Mouse (Mus musculus): ENCODE results near the gene Zdhhc14. TPM values are rescaled to one million over a fixed set of nuclear protein-coding genes. Genes with fewer than 3 reads are reported as not detected.

The Zdhhc14 gene
- polyA plus RNA-seq, 1 experiment from 2014 or later = 0.93 TPM

DNA sequence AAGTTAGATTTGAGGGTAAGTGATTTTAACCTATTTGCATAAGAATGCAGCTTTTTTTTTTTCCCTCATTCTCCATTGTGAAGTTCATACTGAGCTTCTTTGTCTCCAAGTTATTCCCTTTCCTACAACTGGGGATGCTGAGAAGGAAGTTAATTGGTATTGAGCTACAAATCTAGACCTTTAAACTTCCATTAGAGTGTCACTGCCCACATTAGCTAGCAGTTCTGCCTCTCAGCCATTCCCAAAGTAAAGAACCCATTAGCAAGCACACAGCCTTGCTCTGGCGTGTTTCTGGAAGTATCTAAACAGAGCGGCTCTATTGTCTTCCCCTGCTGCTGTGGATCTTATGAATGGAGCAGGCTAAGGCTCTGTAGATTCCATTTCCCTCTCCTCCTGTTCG, 220.8 kb downstream of the Zdhhc14 start:
- H3K4me3 ChIP-seq = no peak overlapping the region
- H3K4me1 ChIP-seq = peaks cover 37% of the 10 kb centered on the region
- no peak overlapping the region for H3K27ac ChIP-seq
- peaks cover 14% of the 10 kb centered on the region; the same call in 1 of the 2 replicates for H3K27me3 ChIP-seq (ENCODE audit: poor library complexity, severe bottlenecking)
- WGBS = 52% methylated on average over 3 of the region's 3 CpGs
- H3K9me3 ChIP-seq = no peaks in the 10 kb centered on the region
- DNase-seq (ENCODE audit: extremely low spot score, low spot score) = no peak
- H3K36me3 ChIP-seq (replicated peaks) = no peaks in the 10 kb centered on the region

DNA sequence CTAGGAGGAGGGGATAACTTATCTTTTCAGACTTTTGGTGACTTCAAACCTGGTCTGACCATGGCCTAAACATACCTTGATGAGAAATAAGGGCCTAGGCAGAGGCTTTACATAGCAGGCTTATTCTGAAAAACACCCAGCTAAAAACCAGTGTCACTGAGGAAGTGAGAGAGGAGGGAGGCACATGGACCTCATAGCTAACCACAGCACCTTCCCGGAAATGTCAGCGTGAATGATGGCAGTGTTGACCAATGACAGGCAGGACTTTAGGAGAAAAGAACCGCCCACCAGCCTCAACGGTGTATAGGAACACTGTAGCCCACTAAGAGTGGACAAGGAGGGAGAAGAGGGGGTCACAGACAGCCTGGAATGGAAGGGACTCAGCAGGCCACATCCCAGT, 224.6 kb downstream of the Zdhhc14 start:
- 86% methylated on average over 4 of the region's 4 CpGs for WGBS
- Histone ChIP-seq H3K4me3 (no peak overlapping the region), H3K9me3 (no peaks in the 10 kb centered on the region), H3K27me3 (ENCODE audit: poor library complexity, severe bottlenecking) (peaks cover 24% of the 10 kb centered on the region; the same call in 1 of the 2 replicates), H3K36me3 (replicated peaks) (no peaks in the 10 kb centered on the region), H3K4me1 (peaks cover 39% of the 10 kb centered on the region), H3K27ac (no peak overlapping the region)
- DNase-seq (ENCODE audit: extremely low spot score, low spot score) = no peak

DNA sequence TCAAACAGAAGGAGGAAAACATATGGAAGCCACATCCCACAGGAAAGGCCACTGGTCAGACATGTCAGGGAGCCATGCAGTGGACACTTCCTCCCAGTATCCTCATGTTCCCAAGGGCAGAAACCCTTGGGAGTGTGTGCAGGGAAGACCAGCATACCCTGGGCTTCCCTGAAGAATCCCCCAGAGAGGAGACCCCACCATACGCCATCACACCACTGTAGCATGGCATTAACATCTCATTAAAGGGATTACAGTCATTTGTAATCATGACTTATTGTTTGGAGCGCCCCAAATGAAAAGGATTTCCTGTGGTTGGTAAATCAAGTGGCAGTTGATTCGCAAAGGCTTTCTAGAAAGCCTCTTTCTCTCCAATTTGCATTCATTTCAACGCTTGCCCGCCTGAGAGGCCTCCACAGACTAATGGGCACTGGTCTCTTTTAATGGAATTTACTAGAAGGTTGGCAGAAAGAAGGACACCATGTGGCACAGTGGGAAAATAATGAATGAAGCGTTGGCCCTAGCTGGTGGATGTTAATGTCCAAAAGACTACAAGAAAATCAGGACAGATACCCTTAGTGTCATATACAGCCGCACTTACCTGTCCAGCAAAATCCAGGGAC, 226.5 kb downstream of the Zdhhc14 start:
- Histone ChIP-seq H3K9me3 (peaks cover 9% of the 10 kb centered on the region; the same call in 1 of the 2 replicates), H3K27ac (no peak overlapping the region), H3K27me3 (ENCODE audit: poor library complexity, severe bottlenecking) (peaks cover 24% of the 10 kb centered on the region; the same call in 1 of the 2 replicates), H3K36me3 (replicated peaks) (no peaks in the 10 kb centered on the region), H3K4me3 (no peak overlapping the region), H3K4me1 (peaks cover 31% of the 10 kb centered on the region)
- no peak for DNase-seq (ENCODE audit: extremely low spot score, low spot score)
- 65% methylated on average over 7 of the region's 7 CpGs for WGBS

DNA sequence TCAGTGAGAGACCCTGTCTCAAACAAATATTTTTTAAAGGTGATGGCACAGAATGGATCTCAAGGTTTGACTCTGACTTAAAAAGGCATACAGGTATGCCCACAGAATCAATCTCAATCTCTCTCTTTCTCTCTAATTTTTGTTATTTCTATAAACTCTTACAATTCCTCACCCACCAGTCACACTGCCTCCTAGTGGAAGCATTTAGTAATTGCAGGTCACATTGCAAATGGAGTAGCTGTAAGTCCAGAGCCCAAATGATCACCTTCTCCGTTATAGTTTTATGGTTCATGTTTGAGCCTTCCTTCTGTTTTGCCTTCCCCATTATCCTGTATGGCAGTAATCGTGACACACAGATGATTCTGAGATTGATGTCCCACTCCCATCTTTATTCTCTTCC, 230.4 kb downstream of the Zdhhc14 start:
- DNase-seq (ENCODE audit: extremely low spot score, low spot score) = no peak
- peaks cover 20% of the 10 kb centered on the region for H3K4me1 ChIP-seq
- no peak overlapping the region for H3K4me3 ChIP-seq
- WGBS = 88% methylated on average over 2 of the region's 2 CpGs
- H3K9me3 ChIP-seq = peaks cover 9% of the 10 kb centered on the region; the same call in 1 of the 2 replicates
- H3K27ac ChIP-seq = no peak overlapping the region; the same call in 1 of the 2 replicates
- peaks cover 13% of the 10 kb centered on the region; the same call in 1 of the 2 replicates for H3K27me3 ChIP-seq (ENCODE audit: poor library complexity, severe bottlenecking)
- H3K36me3 ChIP-seq (replicated peaks) = no peaks in the 10 kb centered on the region

DNA sequence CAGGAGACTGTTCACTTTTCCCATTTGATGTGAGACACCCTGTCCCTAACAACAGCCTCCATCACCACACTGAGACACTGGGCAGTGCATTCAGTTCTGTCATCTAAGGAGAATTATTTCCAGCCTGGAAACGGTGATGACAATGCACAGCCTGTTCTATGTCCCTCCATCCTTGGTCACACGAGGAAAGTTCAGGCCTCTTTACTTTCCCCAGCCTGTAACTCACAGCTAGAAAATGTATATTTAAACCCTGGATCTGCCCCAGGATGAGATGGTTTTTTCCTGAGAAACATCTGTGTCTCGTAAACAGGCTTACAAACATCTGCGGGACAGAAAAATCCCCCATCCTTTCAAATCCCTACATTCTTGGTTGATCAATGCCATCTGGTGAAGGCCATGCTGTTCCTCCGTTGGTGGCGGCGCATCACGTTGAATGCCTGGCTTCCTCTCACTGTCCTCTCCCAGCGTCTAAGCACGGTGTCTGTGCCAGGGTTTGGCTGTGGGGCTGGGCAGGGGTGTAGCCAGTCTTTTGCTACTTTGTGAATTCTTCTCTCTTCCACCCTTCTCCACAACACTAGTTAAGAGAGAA, 231.3 kb downstream of the Zdhhc14 start:
- Histone ChIP-seq H3K27ac (peak overlapping the region; percentile 17; the same call in 1 of the 2 replicates), H3K4me1 (peaks cover 14% of the 10 kb centered on the region), H3K36me3 (replicated peaks) (no peaks in the 10 kb centered on the region), H3K4me3 (no peak overlapping the region), H3K9me3 (peaks cover 9% of the 10 kb centered on the region; the same call in 1 of the 2 replicates), H3K27me3 (ENCODE audit: poor library complexity, severe bottlenecking) (peaks cover 10% of the 10 kb centered on the region)
- WGBS = 66% methylated on average over 10 of the region's 10 CpGs
- no peak for DNase-seq (ENCODE audit: extremely low spot score, low spot score)

DNA sequence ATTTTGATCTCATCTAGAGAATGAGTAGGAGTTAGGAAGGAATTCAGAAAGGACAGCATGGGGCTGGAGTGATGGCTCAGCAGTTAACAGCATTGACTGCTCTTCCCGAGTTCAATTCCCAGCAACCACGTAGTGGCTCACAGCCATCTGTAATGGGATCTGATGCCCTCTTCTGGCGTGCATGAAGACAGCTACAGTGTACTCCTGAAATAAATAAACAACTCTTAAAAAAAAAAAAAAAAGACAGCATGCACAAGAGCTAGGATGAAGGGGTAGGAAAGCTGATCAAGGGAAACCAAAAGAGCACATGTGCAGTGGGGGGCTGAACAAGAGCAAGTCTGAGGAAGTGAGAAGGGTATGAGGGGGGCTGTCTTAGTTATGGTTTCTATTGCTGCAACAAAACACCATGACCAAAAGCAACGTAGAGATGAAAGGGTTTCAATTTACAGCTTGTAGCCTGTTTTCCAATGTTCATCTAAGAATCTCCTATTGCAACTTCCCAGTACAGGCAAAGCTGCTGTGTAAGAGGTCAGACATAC, 237.3 kb downstream of the Zdhhc14 start:
- Histone ChIP-seq H3K36me3 (replicated peaks) (no peaks in the 10 kb centered on the region), H3K4me1 (no peaks in the 10 kb centered on the region), H3K27ac (no peak overlapping the region), H3K27me3 (ENCODE audit: poor library complexity, severe bottlenecking) (peaks cover 8% of the 10 kb centered on the region; the same call in 1 of the 2 replicates), H3K4me3 (no peak overlapping the region), H3K9me3 (no peaks in the 10 kb centered on the region)
- WGBS = 61% methylated on average over 4 of the region's 4 CpGs
- DNase-seq (ENCODE audit: extremely low spot score, low spot score) = no peak

DNA sequence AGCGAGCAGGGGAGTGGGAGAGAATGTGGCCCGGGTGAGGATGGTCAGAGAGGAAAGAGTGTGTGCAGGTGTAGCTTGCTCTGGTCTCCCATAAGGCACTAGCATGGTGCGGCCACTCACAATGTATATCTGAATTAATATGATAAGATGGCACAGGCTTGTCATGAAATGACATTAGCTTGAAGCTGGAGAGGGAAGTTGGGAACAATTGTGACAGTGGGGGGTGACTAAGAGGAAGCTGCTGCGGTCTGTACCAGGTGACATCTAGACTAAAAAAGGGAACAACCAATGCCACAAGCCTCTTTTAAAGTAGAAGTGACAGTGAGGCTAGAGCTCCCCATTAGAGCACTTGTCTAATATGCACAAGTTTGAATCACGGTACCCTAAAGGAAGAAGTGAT, 238.2 kb downstream of the Zdhhc14 start:
- H3K36me3 ChIP-seq (replicated peaks) = no peaks in the 10 kb centered on the region
- DNase-seq (ENCODE audit: extremely low spot score, low spot score) = no peak
- H3K4me3 ChIP-seq = no peak overlapping the region
- no peaks in the 10 kb centered on the region for H3K4me1 ChIP-seq
- H3K27ac ChIP-seq = no peak overlapping the region
- H3K9me3 ChIP-seq = no peaks in the 10 kb centered on the region
- H3K27me3 ChIP-seq (ENCODE audit: poor library complexity, severe bottlenecking) = peaks cover 8% of the 10 kb centered on the region; the same call in 1 of the 2 replicates
- WGBS = 88% methylated on average over 5 of the region's 5 CpGs

DNA sequence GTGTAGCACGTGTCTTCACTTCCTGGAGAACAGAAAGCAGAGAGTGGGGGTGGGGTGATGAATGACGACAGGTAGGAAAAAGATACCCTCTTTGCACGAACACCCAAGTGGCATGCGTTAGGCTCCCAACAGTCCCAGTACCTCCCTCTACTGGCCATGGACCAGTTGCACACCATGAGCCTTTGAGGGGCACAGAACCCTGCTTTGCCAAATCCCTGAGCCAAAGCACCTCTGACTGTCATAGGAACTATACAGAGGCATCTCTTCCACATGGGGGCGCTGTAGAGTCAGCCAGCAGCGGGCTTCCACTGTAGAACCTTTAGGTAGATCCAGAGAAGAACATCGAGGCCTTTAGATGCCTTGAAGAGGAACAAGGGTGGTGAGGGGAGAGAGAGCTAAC, 241.0 kb downstream of the Zdhhc14 start:
- 31% methylated on average over 7 of the region's 7 CpGs for WGBS

DNA sequence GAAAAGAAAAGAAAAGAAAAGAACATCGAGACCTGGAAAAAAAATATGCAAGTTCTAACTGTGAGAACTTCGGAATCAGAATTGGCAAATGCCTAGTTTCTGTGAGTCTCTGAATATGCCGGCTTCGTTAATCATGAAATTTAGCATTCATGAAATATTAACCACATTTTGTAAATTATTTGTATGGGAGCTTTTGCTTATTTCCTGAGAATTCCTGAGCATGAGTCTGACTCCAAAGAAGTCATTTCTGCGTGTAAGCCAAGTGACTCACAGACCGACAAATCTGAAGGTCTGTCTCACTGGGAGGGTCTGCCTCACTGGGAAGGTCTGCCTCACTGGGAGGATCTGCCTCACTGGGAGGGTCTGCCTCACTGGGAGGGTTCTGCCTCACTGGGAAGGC, 248.7 kb downstream of the Zdhhc14 start:
- no peak for DNase-seq (ENCODE audit: extremely low spot score, low spot score)
- Histone ChIP-seq H3K36me3 (replicated peaks) (no peaks in the 10 kb centered on the region), H3K9me3 (no peaks in the 10 kb centered on the region), H3K27me3 (ENCODE audit: poor library complexity, severe bottlenecking) (no peaks in the 10 kb centered on the region), H3K4me1 (no peaks in the 10 kb centered on the region), H3K27ac (no peak overlapping the region), H3K4me3 (no peak overlapping the region)
- 91% methylated on average over 6 of the region's 6 CpGs for WGBS

More for the DNA sequence above, 241.0 kb downstream of the Zdhhc14 start:
- H3K27ac ChIP-seq = no peak overlapping the region
- no peaks in the 10 kb centered on the region for H3K36me3 ChIP-seq (replicated peaks)
- H3K4me1 ChIP-seq = no peaks in the 10 kb centered on the region
- no peak overlapping the region for H3K4me3 ChIP-seq
- no peaks in the 10 kb centered on the region for H3K9me3 ChIP-seq
- peaks cover 8% of the 10 kb centered on the region; the same call in 1 of the 2 replicates for H3K27me3 ChIP-seq (ENCODE audit: poor library complexity, severe bottlenecking)
- DNase-seq (ENCODE audit: extremely low spot score, low spot score) = no peak

DNA sequence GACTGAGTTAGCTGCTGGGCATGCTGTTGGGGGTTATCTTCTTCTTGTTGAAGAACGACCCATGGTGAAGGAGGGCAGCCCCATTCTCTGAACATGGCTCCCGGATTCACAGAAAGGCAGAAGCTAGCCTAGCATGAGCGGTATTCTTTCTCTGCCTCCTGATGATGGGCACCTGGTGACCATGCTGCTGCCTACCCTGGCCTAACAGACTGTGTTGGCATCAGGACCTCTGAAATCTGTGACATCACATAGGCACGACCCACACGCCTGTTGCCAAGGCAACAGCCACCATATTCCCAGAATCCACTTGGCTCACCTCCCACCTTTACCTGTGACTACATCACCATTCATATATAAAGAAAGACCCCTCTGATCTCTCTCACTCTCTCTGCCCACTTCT, 251.7 kb downstream of the Zdhhc14 start:
- no peaks in the 10 kb centered on the region for H3K4me1 ChIP-seq
- no peaks in the 10 kb centered on the region for H3K27me3 ChIP-seq (ENCODE audit: poor library complexity, severe bottlenecking)
- no peaks in the 10 kb centered on the region for H3K36me3 ChIP-seq (replicated peaks)
- H3K9me3 ChIP-seq = no peaks in the 10 kb centered on the region
- H3K4me3 ChIP-seq = no peak overlapping the region
- DNase-seq (ENCODE audit: extremely low spot score, low spot score) = no peak
- no peak overlapping the region for H3K27ac ChIP-seq
- WGBS = 94% methylated on average over 5 of the region's 5 CpGs

DNA sequence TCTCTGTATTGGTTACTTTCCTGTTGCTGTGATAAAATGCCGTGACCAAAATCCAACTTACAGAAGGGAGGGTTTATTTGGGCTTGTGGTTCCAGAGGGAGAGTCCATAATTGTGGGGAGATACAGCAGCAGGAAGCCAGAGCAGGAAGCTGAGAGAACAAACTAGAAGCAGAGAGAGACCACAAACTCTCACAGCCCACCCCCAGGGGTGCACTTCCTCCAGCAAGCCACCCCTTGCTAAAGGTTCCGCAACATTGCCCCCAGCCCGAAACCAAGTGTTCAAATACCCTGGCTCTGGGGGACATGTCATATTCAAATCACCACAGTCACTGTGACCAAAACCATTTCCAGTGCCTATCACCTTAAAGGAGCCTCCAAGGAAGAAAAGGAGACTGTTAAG, 254.0 kb downstream of the Zdhhc14 start:
- no peak for DNase-seq (ENCODE audit: extremely low spot score, low spot score)
- no peak overlapping the region for H3K4me3 ChIP-seq
- no peaks in the 10 kb centered on the region for H3K4me1 ChIP-seq
- no peaks in the 10 kb centered on the region for H3K9me3 ChIP-seq
- WGBS = 85% methylated on average over 3 of the region's 3 CpGs
- H3K36me3 ChIP-seq (replicated peaks) = no peaks in the 10 kb centered on the region
- no peak overlapping the region for H3K27ac ChIP-seq
- 0 out of 2 replicates have a peak, but pooled peaks cover 7% of the 10 kb centered on the region for H3K27me3 ChIP-seq (ENCODE audit: poor library complexity, severe bottlenecking)

DNA sequence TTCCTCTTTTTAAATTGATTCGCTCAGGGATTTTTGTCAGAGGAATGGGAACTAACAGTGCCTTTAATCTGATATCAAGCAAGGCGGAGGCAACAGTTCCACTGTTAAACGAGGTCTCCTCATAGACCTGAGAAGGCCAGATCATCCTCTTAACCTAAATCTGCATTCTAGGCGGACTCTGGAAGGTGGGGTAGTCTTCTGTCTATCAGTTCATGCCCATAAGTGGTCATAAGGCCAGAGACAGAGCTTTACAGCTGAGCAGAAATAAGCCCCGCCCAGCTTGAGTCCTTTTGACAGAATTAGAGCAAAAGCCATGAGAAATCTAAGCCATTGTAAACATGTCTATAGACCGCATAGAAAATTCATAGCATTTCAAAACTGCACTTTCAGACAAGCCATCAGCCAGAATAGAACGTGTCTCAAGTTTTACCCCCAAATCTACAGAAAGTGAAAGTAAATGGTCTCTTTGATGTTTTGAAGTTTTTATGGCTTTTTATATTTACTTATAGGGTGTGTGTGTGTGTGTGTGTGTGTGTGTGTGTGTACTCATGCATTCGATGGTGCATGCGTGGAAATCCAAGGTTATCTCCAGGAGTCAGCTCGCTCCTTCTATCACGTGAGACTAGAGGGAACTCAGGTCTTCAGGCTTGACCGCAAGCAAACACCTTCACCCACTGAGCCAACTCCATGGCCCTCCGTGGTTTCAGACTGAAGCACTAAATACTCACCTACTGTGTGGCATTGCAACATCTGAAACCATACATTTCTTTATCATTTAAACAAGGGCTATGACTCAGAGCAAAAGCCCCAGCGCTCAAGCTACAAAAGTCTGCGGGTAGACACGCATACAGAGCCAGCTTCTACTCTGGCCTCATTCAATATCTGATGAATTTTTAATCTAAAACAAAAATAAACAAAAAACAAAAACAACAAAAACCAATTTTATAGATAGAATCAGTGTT, 255.5 kb downstream of the Zdhhc14 start:
- H3K9me3 ChIP-seq = no peaks in the 10 kb centered on the region
- no peak for DNase-seq (ENCODE audit: extremely low spot score, low spot score)
- no peak overlapping the region for H3K4me3 ChIP-seq
- H3K4me1 ChIP-seq = peaks cover 5% of the 10 kb centered on the region
- 81% methylated on average over 16 of the region's 16 CpGs for WGBS
- no peaks in the 10 kb centered on the region for H3K36me3 ChIP-seq (replicated peaks)
- H3K27me3 ChIP-seq (ENCODE audit: poor library complexity, severe bottlenecking) = 0 out of 2 replicates have a peak, but pooled peaks cover 7% of the 10 kb centered on the region
- no peak overlapping the region for H3K27ac ChIP-seq
